Mouse (Mus musculus) lung, postnatal 0 days (tissue): ENCODE data around the gene Dhcr24. TPM values are rescaled to one million over a fixed set of nuclear protein-coding genes. Genes with fewer than 3 reads are reported as not detected.

ENCODE experiments used
- ATAC-seq: fragments of 200-750 bp; cut with Nextera tagmentation; 2 replicates; pipeline ENCODE4 v1.8.0; 2017; ENCODE audit warnings: moderate library complexity
- DNase-seq: peaks from one replicate; pipeline ENCODE4 v3.0.0-alpha.2; 2016; ENCODE audit warnings: low spot score
- H3K27ac ChIP-seq: fragments of 300-500 bp; sonication (generic); 2 replicates; pipeline ENCODE4 v1.5.1; 2014; ENCODE audit warnings: antibody characterized with exemption, mild to moderate bottlenecking, low read length, mixed read lengths
- H3K27me3 ChIP-seq: fragments of 300-500 bp; sonication (generic); replicated peaks from 2 replicates; pipeline ENCODE4 v1.6.1; 2014; ENCODE audit warnings: low read length, mixed read lengths; ENCODE audit not compliant: insufficient read depth
- H3K36me3 ChIP-seq: fragments of 300-500 bp; sonication (generic); 2 replicates; pipeline ENCODE4 v1.6.1; 2014; ENCODE audit warnings: low read length, mixed read lengths; ENCODE audit not compliant: insufficient read depth
- H3K4me1 ChIP-seq: fragments of 300-500 bp; sonication (generic); 2 replicates; pipeline ENCODE4 v1.6.1; 2014; ENCODE audit warnings: antibody characterized with exemption, low read depth, low read length, mixed read lengths; ENCODE audit not compliant: insufficient read depth
- H3K4me2 ChIP-seq: fragments of 300-500 bp; sonication (generic); replicated peaks from 2 replicates; pipeline ENCODE4 v1.6.1; 2014; ENCODE audit warnings: low read depth, mild to moderate bottlenecking, low read length, moderate library complexity, mixed read lengths
- H3K4me3 ChIP-seq: fragments of 300-500 bp; sonication (generic); 2 replicates; pipeline ENCODE4 v1.5.1; 2014; ENCODE audit warnings: low read depth, low read length
- H3K9ac ChIP-seq: fragments of 300-500 bp; sonication (generic); replicated peaks from 2 replicates; pipeline ENCODE4 v1.6.1; 2014; ENCODE audit warnings: low read depth, mild to moderate bottlenecking
- H3K9me3 ChIP-seq: fragments of 300-500 bp; sonication (generic); 2 replicates; pipeline ENCODE4 v1.6.1; 2016; ENCODE audit warnings: low read length, mixed read lengths
- CTCF ChIP-seq: IDR thresholded peaks from 2 replicates; pipeline ENCODE4 v1.5.1; 2016; ENCODE audit warnings: antibody characterized with exemption, mild to moderate bottlenecking
- EP300 ChIP-seq: IDR thresholded peaks from 2 replicates; pipeline ENCODE4 v1.6.1; 2016; ENCODE audit warnings: antibody characterized with exemption, mild to moderate bottlenecking, control low read depth
- WGBS: fragments of 180-500 bp; shearing (Covaris S2); extraction: QIAGEN DNeasy Blood & Tissue Kit; methylation state at CpG from one replicate; pipeline ENCODE4 v1.1.7; 2014; 5-methylcytosine and 5-hydroxymethylcytosine counted together
- polyA plus RNA-seq: library from polyadenylated mRNA; unstranded; fragments of >200 nt; fragmentation: Nextera tagmentation; extraction: Ambion mirVana; gene quantifications from 2 replicates; pipeline ENCODE4 v1.2.1, GENCODE M21; 2015

Gene Dhcr24
- polyA plus RNA-seq, 1 experiment from 2014 or later: 5.0 TPM

DNA sequence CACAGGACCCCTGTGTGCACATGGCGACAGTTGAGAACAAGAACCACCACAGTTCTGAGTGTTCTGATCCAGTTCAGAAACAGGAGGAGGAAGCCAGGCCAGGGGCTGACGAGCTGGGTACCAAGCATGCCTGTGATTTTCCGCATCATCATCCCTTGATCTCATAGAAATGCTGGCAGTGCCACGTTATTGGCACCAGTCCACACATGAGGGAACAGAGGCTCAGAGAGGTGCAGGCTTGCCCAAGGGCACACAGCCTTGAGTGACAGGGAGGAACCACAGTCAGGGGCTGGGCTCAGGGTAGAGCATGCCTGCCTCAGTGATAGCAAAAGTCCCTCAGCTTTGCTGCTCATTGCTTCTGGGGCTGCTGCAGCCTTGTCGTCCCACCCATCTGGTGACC is 67.0 kb downstream of the Dhcr24 start:
- TF ChIP-seq CTCF (no peak), EP300 (no peak)
- no peak for ATAC-seq
- Histone ChIP-seq H3K4me2 (no peak overlapping the region), H3K9me3 (no peaks in the 10 kb centered on the region), H3K4me1 (no peaks in the 10 kb centered on the region), H3K9ac (no peak overlapping the region), H3K36me3 (no peaks in the 10 kb centered on the region), H3K27ac (no peak overlapping the region), H3K27me3 (peaks cover 2% of the 10 kb centered on the region; the same call in 1 of the 2 replicates), H3K4me3 (no peak overlapping the region)
- WGBS: 72% methylated on average over 5 of the region's 5 CpGs
- no peak for DNase-seq

GRCm38 (mm10) chr4:106628650-106629360 is 68.0 kb downstream of the Dhcr24 start:
- ATAC-seq: peak; percentile 59
- Histone ChIP-seq H3K4me2 (no peak overlapping the region), H3K4me1 (no peaks in the 10 kb centered on the region), H3K4me3 (no peak overlapping the region), H3K36me3 (no peaks in the 10 kb centered on the region), H3K9ac (no peak overlapping the region), H3K9me3 (no peaks in the 10 kb centered on the region), H3K27ac (no peak overlapping the region), H3K27me3 (no peaks in the 10 kb centered on the region)
- TF ChIP-seq CTCF: no peak
- no peak for TF ChIP-seq EP300
- WGBS: 22% methylated on average over 9 of the region's 9 CpGs
- peak; percentile 47 for DNase-seq

GRCm38 (mm10) chr4:106629374-106629773 is 68.5 kb downstream of the Dhcr24 start:
- Histone ChIP-seq H3K36me3 (no peaks in the 10 kb centered on the region), H3K27me3 (no peaks in the 10 kb centered on the region), H3K4me2 (no peak overlapping the region), H3K9me3 (no peaks in the 10 kb centered on the region), H3K4me3 (no peak overlapping the region), H3K27ac (no peak overlapping the region), H3K9ac (no peak overlapping the region), H3K4me1 (no peaks in the 10 kb centered on the region)
- WGBS: 42% methylated on average over 5 of the region's 5 CpGs
- no peak for DNase-seq
- no peak for ATAC-seq
- no peak for TF ChIP-seq EP300
- TF ChIP-seq CTCF: no peak

- no peaks in the 10 kb centered on the region for H3K36me3 ChIP-seq
- no peaks in the 10 kb centered on the region for H3K27me3 ChIP-seq
- no peaks in the 10 kb centered on the region for H3K9me3 ChIP-seq
- DNase-seq (peak; percentile 46), ATAC-seq (no peak)
- WGBS: 19% methylated on average over 14 of the region's 14 CpGs
- peak; percentile 88 for TF ChIP-seq CTCF
- TF ChIP-seq EP300: no peak
- no peak overlapping the region for H3K9ac ChIP-seq
- no peak overlapping the region for H3K27ac ChIP-seq
- H3K4me3 ChIP-seq: no peak overlapping the region
- no peak overlapping the region for H3K4me2 ChIP-seq
- H3K4me1 ChIP-seq: no peaks in the 10 kb centered on the region
These were observed 69.7 kb downstream of the Dhcr24 start for GRCm38 (mm10) chr4:106630333-106631220.

GRCm38 (mm10) chr4:106632313-106632712 is 71.5 kb downstream of the Dhcr24 start:
- Histone ChIP-seq H3K27ac (no peak overlapping the region), H3K27me3 (no peaks in the 10 kb centered on the region), H3K4me2 (no peak overlapping the region), H3K9ac (no peak overlapping the region), H3K4me1 (no peaks in the 10 kb centered on the region), H3K4me3 (no peak overlapping the region), H3K9me3 (no peaks in the 10 kb centered on the region), H3K36me3 (no peaks in the 10 kb centered on the region)
- peak; percentile 34; the same call in 1 of the 2 replicates for ATAC-seq
- no peak for TF ChIP-seq CTCF
- no peak for TF ChIP-seq EP300
- WGBS: 8% methylated on average over 1 of the region's 3 CpGs
- peak; percentile 30 for DNase-seq

DNA sequence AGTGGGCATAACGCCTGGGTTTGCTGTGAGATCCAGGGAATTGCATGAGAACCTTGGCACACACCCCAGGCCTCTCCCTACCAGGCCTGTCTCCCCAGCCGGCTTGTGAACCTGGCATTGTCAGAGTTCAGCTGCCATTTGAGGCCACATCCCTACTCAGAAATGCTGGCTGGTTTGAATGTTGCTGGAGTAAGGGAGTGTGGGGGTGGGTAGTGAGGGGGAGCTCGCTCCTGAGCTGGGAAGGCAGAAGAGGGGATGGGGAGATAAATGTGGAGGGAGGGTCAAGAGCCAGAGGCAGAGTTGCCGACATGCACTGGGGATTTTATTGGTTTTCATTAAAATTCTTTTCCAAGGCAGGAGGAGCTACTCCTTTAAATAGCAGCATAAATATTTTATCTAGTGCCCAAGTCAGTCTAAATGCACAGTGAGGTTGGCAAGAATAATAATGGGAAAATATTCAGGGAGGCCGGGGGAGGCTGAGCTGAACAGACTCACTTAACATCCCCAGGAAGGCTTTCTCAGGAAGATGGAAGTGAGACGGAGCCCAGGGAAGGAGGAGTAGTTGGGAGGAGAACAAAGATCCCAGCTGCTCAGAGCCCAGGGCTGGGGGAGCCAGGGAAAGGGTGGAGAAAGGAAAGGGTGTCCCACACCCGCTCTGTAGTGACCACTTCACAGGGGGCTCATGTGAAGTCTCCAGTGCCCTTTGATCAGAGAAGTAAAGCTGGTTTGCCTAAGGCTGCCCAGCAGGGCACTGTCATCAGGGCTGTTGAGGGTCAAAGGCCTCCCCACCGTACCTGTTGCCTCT is 72.6 kb downstream of the Dhcr24 start:
- ATAC-seq (no peak), DNase-seq (no peak)
- 34% methylated on average over 8 of the region's 8 CpGs for WGBS
- no peaks in the 10 kb centered on the region for H3K9me3 ChIP-seq
- no peaks in the 10 kb centered on the region for H3K36me3 ChIP-seq
- no peak overlapping the region for H3K27ac ChIP-seq
- TF ChIP-seq EP300 (no peak), CTCF (no peak)
- no peaks in the 10 kb centered on the region for H3K27me3 ChIP-seq
- no peaks in the 10 kb centered on the region for H3K4me1 ChIP-seq
- no peak overlapping the region for H3K4me2 ChIP-seq
- no peak overlapping the region for H3K4me3 ChIP-seq
- H3K9ac ChIP-seq: no peak overlapping the region
